Mouse (Mus musculus) midbrain, embryonic 11.5 days (tissue): ENCODE data around the gene Rxrb. TPM values are rescaled to one million over a fixed set of nuclear protein-coding genes. Genes with fewer than 3 reads are reported as not detected.
"Not testable (repeated sequence)": the region's sequence is repeated elsewhere in the genome, so short reads cannot be mapped to it uniquely, and the experiment has no call there.

Experiments
- ATAC-seq: fragments of 200-750 bp; cut with Nextera tagmentation; 2 replicates; pipeline ENCODE4 v1.8.0; 2017; ENCODE audit warnings: moderate TSS enrichment, moderate library complexity; ENCODE audit not compliant: low FRiP score
- DNase-seq: peaks from one replicate; pipeline ENCODE4 v3.0.0; 2015; ENCODE audit warnings: low spot score; ENCODE audit errors: missing footprints
- H3K27ac ChIP-seq: fragments of 300-500 bp; sonication (generic); 2 replicates; pipeline ENCODE4 v1.5.1; 2014; ENCODE audit warnings: low read depth, low read length
- H3K27me3 ChIP-seq: fragments of 300-500 bp; sonication (generic); 2 replicates; pipeline ENCODE4 v1.6.1; 2014; ENCODE audit warnings: mild to moderate bottlenecking, low read length, moderate library complexity, mixed read lengths; ENCODE audit not compliant: control insufficient read depth, insufficient read depth
- H3K36me3 ChIP-seq: fragments of 300-500 bp; sonication (generic); 2 replicates; pipeline ENCODE4 v1.6.1; 2014; ENCODE audit warnings: mild to moderate bottlenecking, low read length, moderate library complexity, mixed read lengths; ENCODE audit not compliant: control insufficient read depth, insufficient read depth
- H3K4me1 ChIP-seq: fragments of 300-500 bp; sonication (generic); 2 replicates; pipeline ENCODE4 v1.6.1; 2014; ENCODE audit warnings: low read length; ENCODE audit not compliant: control insufficient read depth, insufficient read depth
- H3K4me2 ChIP-seq: fragments of 300-500 bp; sonication (generic); 2 replicates; pipeline ENCODE4 v1.6.1; 2014; ENCODE audit warnings: mild to moderate bottlenecking, moderate library complexity
- H3K4me3 ChIP-seq: fragments of 300-500 bp; sonication (generic); 2 replicates; pipeline ENCODE4 v1.5.1; 2014; ENCODE audit warnings: low read depth, low read length
- H3K9ac ChIP-seq: fragments of 300-500 bp; sonication (generic); 2 replicates; pipeline ENCODE4 v1.6.1; 2014; ENCODE audit warnings: low read length
- H3K9me3 ChIP-seq: fragments of 300-500 bp; sonication (generic); 2 replicates; pipeline ENCODE4 v1.6.1; 2016; ENCODE audit warnings: low read length; ENCODE audit not compliant: control insufficient read depth
- WGBS: fragments of 180-500 bp; shearing (Covaris S2); extraction: QIAGEN DNeasy Blood & Tissue Kit; methylation state at CpG from one replicate; pipeline ENCODE4 v1.1.7; 2014; 5-methylcytosine and 5-hydroxymethylcytosine counted together
- polyA plus RNA-seq: library from polyadenylated mRNA; unstranded; fragments of >200 nt; fragmentation: Nextera tagmentation; extraction: Ambion mirVana; gene quantifications from 2 replicates; pipeline ENCODE4 v1.2.1, GENCODE M21; 2014

The Rxrb gene
- polyA plus RNA-seq: 17.2 and 17.9 TPM in 2 replicates

DNA sequence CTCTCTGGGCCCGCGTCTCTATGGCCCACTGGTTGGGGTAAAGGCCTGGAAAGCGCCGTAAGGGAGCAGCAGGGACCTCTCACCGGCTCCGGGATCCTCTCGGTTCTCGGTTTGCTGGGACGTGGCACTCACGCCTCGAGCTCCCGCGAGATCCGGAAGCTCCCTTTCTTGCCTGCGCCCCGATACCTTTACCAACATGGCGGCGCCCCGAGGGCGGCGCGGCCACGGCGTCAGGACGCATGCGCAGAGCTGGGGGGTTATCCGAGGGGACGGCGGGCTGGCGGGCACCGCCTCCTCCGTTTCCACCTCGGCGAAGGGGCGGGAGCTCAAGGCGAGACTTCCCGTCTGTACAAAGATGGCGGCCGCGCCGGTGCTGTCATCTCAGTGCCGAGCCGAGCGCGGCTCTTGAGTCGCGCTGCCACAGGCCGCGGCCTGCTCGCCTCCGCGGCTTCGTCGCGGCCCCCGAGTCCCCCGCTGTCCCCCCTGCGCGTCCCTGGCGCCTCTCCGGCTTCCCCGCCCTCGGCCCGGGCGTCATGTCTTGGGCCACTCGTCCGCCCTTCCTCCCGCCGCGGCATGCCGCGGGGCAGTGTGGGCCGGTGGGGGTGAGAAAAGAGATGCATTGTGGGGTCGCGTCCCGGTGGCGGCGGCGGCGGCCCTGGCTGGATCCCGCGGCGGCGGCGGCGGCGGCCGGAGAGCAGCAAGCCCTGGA, at the start of gene Rxrb, which contains the start of gene Slc39a7:
TSS of gene Rxrb (plus strand) at position 348 of the 709 bp plus-strand sequence.
TSS of gene Slc39a7 (minus strand) at position 218 of the 709 bp plus-strand sequence.
- ATAC-seq: peak; percentile 75
- peak within 1 kb of the TSS; percentile 96 for H3K27ac ChIP-seq
- peaks cover 24% of the 10 kb centered on the region for H3K36me3 ChIP-seq
- under 1% methylated on average over 73 of the region's 88 CpGs for WGBS
- no peaks in the 10 kb centered on the region for H3K27me3 ChIP-seq
- H3K4me1 ChIP-seq: peaks cover 46% of the 10 kb centered on the region
- peak within 1 kb of the TSS; percentile 93 for H3K9ac ChIP-seq
- peak; percentile 100 for DNase-seq
- peak within 1 kb of the TSS; percentile 97 for H3K4me2 ChIP-seq
- H3K4me3 ChIP-seq: peak within 1 kb of the TSS; percentile 90
- H3K9me3 ChIP-seq: no peaks in the 10 kb centered on the region

DNA sequence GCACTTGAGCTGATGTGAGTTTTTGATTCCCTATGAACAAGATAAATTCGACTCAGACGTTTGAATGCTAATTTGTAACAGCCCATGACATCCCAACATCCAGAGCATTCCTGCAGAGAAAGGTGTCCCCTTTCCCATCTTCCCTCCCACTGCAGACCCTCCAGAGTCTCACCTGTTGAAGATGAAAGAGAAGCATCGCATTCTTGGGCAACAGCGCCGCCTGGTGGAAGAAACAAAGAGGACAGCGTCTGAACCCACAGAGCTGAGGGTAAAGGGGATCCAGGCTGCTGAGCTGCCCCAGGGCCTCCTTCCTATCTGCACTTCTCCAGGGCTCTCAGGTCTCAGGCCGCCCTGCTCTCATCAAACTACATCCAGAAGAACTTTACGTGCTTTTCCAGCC, 49.5 kb upstream of the Rxrb start:
- 9% methylated on average over 8 of the region's 8 CpGs for WGBS
- H3K27ac ChIP-seq, H3K9me3 ChIP-seq, H3K36me3 ChIP-seq, H3K9ac ChIP-seq, ATAC-seq, H3K4me1 ChIP-seq: not testable (repeated sequence)
- H3K27me3 ChIP-seq: peaks cover 28% of the 10 kb centered on the region
- DNase-seq: peak; percentile 97
- peak overlapping the region; percentile 56; the same call in 1 of the 2 replicates for H3K4me2 ChIP-seq
- H3K4me3 ChIP-seq: peak overlapping the region; percentile 44; the same call in 1 of the 2 replicates

GRCm38 (mm10) chr17:33991788-33992664, 39.6 kb upstream of the Rxrb start:
- ATAC-seq: peak; percentile 46; the same call in 1 of the 2 replicates
- Histone ChIP-seq H3K9ac (no peak overlapping the region), H3K4me3 (no peak overlapping the region), H3K9me3 (no peaks in the 10 kb centered on the region), H3K27me3 (no peaks in the 10 kb centered on the region), H3K4me2 (no peak overlapping the region), H3K27ac (no peak overlapping the region), H3K36me3 (no peaks in the 10 kb centered on the region), H3K4me1 (no peaks in the 10 kb centered on the region)
- peak; percentile 92 for DNase-seq
- 30% methylated on average over 10 of the region's 10 CpGs for WGBS

DNA sequence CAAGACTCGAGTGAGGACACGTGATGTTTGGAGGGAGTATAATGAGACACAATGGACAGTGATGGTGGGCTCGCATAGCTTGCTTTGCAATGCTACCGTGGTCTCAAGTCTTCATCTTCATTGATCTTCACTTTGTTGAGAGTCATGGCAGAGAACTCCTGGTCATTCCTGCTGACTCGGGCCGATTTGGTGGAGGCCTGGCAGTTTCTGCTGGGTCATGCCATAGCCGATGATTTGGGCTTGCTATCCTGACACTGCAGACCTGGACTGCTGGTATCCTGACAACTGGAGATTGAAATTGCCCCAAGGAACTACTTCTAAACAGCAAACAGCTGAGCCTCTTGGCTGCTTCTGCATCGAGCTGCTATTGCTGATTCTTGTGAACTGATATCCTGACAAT, 36.7 kb upstream of the Rxrb start:
- Histone ChIP-seq H3K9ac (no peak overlapping the region), H3K27ac (no peak overlapping the region), H3K36me3 (no peaks in the 10 kb centered on the region), H3K4me1 (no peaks in the 10 kb centered on the region), H3K27me3 (peaks cover 6% of the 10 kb centered on the region), H3K4me3 (no peak overlapping the region), H3K4me2 (no peak overlapping the region), H3K9me3 (no peaks in the 10 kb centered on the region)
- ATAC-seq (no peak), DNase-seq (no peak)
- 89% methylated on average over 8 of the region's 8 CpGs for WGBS

DNA sequence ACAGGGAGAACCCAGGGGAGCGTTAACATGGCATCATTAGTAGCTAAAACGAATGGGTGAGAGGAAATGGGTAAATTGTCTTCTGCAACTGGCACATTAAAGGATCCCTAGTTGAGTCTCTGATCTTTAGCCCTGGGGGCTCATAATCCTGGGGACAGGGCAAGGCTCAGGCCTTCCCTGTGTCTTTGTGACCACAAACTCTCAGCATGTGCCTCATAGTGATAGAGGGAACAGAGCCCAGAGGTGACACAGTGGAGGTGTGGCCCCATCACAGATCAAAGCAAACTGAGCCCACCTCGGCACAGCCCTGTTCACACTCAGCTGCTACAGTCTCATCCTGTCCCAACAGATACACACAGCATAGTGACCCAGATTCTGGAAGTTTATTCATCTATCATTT, 36.0 kb upstream of the Rxrb start:
- H3K4me1 ChIP-seq: no peaks in the 10 kb centered on the region
- no peak overlapping the region for H3K27ac ChIP-seq
- H3K9ac ChIP-seq: no peak overlapping the region
- ATAC-seq (no peak), DNase-seq (no peak)
- no peaks in the 10 kb centered on the region for H3K9me3 ChIP-seq
- H3K4me3 ChIP-seq: no peak overlapping the region
- 76% methylated on average over 3 of the region's 3 CpGs for WGBS
- peaks cover 12% of the 10 kb centered on the region for H3K27me3 ChIP-seq
- no peak overlapping the region for H3K4me2 ChIP-seq
- no peaks in the 10 kb centered on the region for H3K36me3 ChIP-seq

- not testable (repeated sequence) for H3K27ac ChIP-seq, H3K9ac ChIP-seq, H3K9me3 ChIP-seq, H3K4me2 ChIP-seq, DNase-seq, H3K36me3 ChIP-seq, ATAC-seq, H3K4me1 ChIP-seq, H3K4me3 ChIP-seq
- peaks cover 12% of the 10 kb centered on the region for H3K27me3 ChIP-seq
- WGBS: 85% methylated on average over 2 of the region's 2 CpGs
These were observed 34.6 kb upstream of the Rxrb start for GRCm38 (mm10) chr17:33997025-33997424.

DNA sequence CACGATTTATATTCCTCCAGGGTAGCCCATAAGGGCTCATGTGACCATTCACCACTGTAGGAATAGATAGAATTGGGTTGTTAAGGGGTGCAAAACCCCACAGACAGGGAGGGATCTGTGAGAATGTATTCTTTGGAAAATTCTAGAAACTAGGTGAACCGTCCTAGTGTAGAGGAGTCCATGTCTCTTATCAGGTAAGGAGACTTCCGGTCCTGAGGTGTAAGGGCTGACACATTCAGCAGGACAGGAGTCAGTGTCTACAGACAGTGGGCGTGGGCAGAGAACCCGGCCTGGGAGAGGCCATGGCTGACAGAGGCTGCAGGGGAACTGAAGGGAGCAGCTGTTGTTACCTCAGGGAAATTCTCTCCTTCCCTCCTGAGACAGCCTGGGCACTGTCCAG, 32.9 kb upstream of the Rxrb start:
- 66% methylated on average over 5 of the region's 5 CpGs for WGBS

DNA sequence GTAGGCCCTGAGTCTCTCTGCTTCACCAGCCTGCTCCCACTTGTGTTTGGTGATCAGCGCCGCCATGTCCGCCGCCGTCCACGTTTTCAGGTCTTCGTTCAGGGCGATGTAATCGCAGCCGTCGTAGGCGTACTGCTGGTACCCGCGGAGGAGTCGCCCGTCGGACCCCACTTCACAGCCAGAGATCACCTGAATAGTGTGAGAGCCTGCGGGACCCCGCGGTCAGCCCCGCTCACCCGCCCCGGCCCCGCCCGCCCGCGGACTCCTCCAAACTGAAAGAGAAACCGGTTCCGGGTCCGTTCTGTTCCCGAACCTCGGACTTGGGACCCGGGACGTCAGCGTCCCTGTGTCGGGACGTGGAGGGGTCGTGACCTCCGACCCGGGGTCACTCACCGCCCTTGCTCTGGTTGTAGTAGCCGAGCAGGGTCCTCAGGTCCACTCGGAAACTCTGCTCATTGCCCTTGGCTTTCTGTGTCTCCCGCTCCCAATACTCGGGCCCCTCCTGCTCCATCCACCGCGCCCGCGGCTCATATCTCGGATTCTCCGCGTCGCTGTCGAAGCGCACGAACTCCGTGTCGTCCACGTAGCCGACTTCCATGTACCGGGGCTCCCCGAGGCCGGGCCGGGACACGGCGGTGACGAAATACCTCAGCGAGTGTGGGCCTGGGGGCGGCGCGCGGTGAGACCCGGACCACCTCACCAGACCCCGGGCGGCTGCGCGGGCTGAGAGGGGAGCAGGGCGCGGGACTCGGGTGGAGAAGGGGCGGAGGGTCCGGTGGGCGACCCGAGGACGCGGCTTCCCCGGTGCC, 32.1 kb upstream of the Rxrb start:
- Histone ChIP-seq H3K9ac (peak overlapping the region; percentile 65), H3K4me3 (peak overlapping the region; percentile 56), H3K27me3 (peaks cover 12% of the 10 kb centered on the region), H3K36me3 (no peaks in the 10 kb centered on the region), H3K4me2 (peak overlapping the region; percentile 97), H3K4me1 (no peaks in the 10 kb centered on the region), H3K27ac (no peak overlapping the region), H3K9me3 (no peaks in the 10 kb centered on the region)
- WGBS: 4% methylated on average over 87 of the region's 87 CpGs
- ATAC-seq (peak; percentile 78), DNase-seq (peak; percentile 93)

More for the DNA sequence above, 32.9 kb upstream of the Rxrb start:
- H3K9me3 ChIP-seq, H3K4me1 ChIP-seq, ATAC-seq, H3K9ac ChIP-seq, H3K4me3 ChIP-seq, H3K36me3 ChIP-seq, H3K27ac ChIP-seq, H3K4me2 ChIP-seq: not testable (repeated sequence)
- peaks cover 12% of the 10 kb centered on the region for H3K27me3 ChIP-seq
- DNase-seq: peak; percentile 87
